Mouse (Mus musculus) cerebellum, adult (tissue): ENCODE results near the gene Tmem248.
A peak's percentile ranks its signal among the peaks of the same experiment; 100 is the strongest.
"Not testable (repeated sequence)": the region's sequence is repeated elsewhere in the genome, so short reads cannot be mapped to it uniquely, and the experiment has no call there.

Experiments used
- ATAC-seq: cut with Nextera tagmentation; 2 replicates; pipeline ENCODE4 v1.9.2; 2017; ENCODE audit warnings: mild to moderate bottlenecking, moderate library complexity, mixed read lengths; ENCODE audit not compliant: insufficient number of reproducible peaks, low FRiP score, low TSS enrichment

Gene Tmem248

GRCm38 (mm10) chr5:130255017-130255720 is 38.3 kb downstream of the Tmem248 start, which contains the start of the genes Sbds and Tyw1:
TSS of gene Sbds (minus strand) at chr5:130255530.
TSS of gene Tyw1 (plus strand) at chr5:130255619.
- ATAC-seq, result peak; percentile 86

DNA sequence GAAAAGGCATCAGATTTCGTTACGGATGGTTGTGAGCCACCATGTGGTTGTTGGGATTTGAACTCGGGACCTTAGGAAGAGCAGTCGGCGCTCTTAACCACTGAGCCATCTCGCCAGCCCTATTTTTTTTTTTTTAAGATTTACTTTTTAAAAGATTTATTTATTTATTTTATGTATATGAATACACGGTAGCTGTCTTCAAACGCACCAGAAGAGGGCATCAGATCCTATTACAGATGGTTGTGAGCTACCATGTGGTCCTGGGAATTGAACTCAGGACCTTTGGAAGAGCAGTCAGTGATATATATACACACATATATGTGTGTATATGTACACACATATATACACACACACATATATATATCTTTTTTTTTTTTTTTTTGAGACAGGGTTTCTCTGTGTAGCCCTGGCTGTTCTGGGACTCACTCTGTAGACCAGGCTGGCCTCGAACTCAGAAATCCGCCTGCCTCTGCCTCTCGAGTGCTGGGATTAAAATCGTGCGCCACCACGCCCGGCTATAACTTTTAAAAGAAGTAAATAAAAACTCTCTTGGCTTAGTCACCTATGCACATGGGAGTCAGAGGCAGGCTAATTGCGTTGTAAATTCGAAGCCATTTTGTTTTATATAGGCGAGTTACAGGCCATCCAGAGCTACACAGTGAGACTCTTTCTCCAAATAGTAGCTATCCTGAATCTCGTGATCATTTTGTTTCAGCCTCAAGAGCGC is 39.1 kb downstream of the Tmem248 start:
- ATAC-seq, result not testable (repeated sequence)

DNA sequence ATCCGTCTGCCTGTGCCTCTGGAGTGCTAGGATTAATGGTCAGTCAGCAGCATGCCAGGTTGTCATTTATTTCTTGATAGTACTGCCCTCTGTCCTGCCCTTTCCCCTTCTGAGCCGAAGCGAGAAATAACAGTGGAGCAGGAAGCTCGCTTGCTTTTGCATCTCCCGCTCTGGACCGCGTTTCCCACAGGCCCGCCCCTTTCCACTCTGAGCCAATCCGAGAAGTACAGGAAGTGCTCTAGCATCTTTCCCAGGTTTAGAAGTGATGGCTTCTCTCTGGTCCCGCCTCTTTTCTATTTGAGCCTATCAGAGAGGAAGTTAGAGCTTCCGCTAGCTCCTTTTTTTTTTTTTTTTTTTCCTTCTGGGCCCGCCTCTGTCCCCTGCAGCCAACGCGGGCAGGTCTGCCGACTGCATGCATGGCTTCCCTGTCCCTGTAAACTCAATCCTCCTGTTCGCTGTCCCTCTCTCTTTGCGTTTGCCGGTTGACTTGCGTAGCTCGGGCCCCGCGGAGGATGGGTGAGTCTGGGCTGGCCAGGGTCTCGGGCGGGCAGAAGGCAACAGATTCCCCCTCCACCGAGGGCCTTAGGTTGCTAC is 39.9 kb downstream of the Tmem248 start:
- ATAC-seq, result peak; percentile 97

DNA sequence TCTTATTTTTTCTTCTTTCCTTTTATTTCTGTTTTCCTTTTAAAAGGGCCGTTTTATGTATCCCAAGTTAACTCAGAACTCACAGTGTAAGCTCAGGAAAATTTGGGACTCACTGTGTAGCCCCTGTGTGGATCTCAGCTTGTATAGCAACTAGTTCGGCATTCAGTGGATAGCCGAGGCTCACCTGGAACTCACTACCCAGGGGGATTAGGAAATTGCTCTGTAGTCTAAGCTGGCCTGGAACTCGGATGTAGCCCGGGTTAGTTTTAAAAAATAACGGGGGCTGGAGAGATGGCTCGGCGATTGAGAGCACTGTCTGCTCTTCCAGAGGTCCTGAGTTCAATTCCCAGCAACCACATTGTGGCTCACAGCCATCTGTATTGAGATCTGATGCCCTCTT is 40.4 kb downstream of the Tmem248 start:
- ATAC-seq, result no peak

GRCm38 (mm10) chr5:130263454-130263853 is 46.6 kb downstream of the Tmem248 start:
- ATAC-seq, result no peak

DNA sequence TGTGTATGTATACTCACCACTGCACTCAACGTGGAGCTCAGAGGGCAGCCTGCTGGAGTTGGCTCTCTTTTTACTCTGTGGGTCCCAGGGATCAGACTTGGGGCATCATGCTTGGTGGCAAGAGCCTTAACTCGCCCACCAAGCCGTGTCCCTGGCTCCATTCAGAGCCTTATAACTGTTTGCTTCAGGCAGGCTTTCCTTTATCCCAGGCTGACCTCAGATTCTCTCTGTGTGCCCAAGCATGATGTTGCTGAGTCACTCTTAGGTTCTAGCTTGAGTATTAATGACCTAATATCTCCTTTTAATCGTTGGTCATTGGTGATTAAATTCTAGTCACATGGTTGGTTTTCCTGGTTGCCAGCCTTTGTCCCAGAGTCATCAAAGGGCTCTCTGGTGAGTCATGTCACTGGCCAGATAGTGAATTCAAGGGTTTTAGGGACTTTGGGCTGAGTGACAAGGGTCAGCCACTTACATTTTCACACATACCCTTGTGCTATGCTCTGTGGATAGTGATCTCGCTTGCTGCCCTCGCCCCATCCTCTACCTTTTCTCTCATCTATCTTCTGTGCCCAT is 47.6 kb downstream of the Tmem248 start:
- ATAC-seq, result no peak

DNA sequence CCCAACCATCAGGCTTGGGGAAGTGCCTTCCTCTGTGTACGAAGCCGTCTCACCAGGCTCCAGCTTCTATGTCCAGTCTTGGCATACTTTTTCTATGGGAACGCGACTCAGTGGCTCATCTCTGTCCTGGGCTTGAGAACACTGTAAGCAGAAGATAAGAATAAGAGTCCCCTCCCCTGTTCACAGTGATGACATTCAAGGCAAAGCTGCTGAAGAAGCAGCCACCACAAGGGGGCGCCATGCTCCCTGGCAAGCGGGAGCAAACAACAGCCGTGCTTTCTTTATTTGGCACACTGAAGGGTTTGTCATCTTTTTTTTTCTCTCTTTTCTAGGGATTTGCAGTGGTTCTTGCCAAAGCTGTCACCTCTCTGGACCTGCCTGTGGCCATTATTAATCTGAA is 49.8 kb downstream of the Tmem248 start:
- ATAC-seq, result no peak

DNA sequence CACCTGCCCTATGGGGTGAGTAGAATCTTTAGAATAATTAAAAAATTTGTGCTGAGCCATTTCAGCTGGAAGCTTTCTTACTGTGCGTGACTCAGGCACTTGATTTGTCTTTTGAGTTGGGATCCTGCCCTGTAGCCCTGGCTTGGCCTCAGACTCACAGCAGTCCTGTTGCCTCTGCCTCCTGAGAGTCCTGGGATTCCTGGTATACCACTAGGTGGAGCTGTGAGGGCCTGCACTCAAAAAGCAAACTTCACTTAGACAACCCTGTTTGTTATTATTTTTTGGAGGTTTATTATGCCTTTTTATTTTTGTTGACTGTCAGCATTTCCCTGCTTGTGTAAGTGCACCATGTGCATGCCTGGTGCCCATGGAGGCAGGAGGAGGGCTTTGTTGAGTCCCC is 50.4 kb downstream of the Tmem248 start:
- no peak for ATAC-seq

DNA sequence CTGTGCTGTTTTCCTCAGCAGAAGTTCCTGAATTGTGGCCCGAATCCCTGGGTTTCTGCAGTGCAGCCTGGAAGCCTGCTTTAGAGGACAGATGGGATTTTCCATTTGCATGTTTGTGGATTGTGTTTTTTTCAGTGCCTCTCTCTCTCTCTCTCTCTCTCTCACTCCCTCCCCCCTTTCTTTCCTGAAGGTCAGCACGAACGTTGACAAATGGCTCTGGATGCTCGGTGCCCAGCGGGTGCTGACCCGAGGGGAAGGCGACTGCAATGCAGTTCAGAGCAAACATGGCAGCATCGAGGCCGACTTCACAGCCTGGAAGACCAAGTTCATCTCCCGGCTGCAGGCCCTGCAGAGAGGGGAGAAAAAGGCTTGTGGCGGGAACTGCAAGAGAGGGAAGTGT is 52.1 kb downstream of the Tmem248 start:
- no peak for ATAC-seq

- no peak for ATAC-seq
Observed at GRCm38 (mm10) chr5:130272344-130272743, 55.5 kb downstream of the Tmem248 start.

DNA sequence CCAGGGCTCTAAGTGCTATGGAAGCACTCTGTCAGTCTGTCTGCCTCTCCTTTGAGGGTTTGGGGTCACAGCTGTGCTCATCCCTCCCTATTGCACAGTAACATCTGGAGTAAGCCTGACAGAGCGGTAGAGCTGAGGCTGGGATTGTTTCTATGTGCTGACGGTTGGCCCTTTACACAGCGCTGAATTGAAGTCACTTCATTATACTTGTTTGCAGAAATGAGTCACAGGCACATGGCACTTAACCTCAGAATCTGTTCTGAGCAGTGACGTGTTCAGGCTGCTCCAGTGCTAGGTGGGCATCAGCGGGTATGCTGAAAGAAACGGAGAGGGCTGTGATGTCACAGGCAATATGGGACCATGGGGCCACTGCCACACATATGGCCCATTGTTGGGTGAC is 56.2 kb downstream of the Tmem248 start:
- ATAC-seq, result no peak

- ATAC-seq, result no peak
Observed at GRCm38 (mm10) chr5:130275509-130275908, 58.6 kb downstream of the Tmem248 start.

GRCm38 (mm10) chr5:130278011-130278472 is 61.2 kb downstream of the Tmem248 start:
- ATAC-seq, result no peak

GRCm38 (mm10) chr5:130283079-130283732 is 66.3 kb downstream of the Tmem248 start:
- no peak for ATAC-seq

GRCm38 (mm10) chr5:130288106-130288505 is 71.2 kb downstream of the Tmem248 start:
- ATAC-seq, result no peak

GRCm38 (mm10) chr5:130290242-130290641 is 73.4 kb downstream of the Tmem248 start:
- ATAC-seq, result no peak

DNA sequence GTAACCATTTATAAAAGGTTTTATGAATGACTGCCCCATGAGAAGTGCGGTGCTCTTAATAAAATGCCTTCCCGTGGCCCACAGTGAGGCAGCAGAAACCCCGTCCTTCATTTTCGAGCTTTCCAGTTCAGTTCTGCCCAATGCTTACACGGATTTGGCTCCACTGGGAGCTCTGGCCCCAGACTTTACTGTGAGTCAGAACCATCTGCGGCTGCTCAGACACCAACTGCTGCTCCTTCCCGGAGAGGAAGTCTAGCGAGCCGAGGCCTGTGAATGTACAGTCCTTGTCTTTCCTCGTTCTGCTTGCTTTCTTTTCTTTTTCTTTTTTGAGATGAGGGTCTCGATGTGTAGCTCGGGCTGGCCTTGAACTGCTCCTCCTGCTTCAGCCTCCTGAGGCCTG is 73.9 kb downstream of the Tmem248 start:
- no peak; the same call in 1 of the 2 replicates for ATAC-seq

DNA sequence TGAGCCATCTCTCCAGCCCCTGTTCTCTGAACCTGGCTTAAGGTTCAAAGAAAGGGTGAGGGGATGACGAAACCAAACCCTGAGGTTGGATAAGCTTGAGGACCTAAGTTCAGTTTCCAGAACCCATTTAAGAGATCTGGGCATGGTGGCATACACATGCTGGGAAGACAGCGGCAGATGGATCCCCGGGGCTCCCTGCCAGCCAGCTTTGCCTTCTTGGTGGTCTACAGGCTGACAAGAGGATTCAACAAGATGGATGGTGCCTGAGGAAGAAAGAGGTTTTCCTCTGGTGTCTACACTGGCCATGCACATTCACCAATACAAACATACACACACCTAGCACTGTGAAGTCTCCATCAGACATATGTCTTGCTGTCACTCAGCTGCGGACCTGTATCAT is 76.1 kb downstream of the Tmem248 start:
- no peak for ATAC-seq
